Mouse (Mus musculus) splenic B cell, adult 2 months (primary cell): Measurements from ENCODE around the gene Card10.

Source experiments
- DNase-seq: peaks from one replicate; pipeline ENCODE4 v3.0.0-alpha.2; 2011; ENCODE audit warnings: low read depth, low spot score
- H3K27me3 ChIP-seq: 2 replicates; pipeline ENCODE4 v1.6.1; 2012; ENCODE audit warnings: mild to moderate bottlenecking, low read length, moderate library complexity, mixed read lengths; ENCODE audit not compliant: control insufficient read depth, poor library complexity, insufficient read depth, severe bottlenecking
- H3K36me3 ChIP-seq: 2 replicates; pipeline ENCODE4 v1.6.1; 2012; ENCODE audit warnings: mild to moderate bottlenecking, low read length, moderate library complexity, mixed read lengths; ENCODE audit not compliant: control insufficient read depth, poor library complexity, insufficient read depth, severe bottlenecking

Gene Card10

GRCm38 (mm10) chr15:78826213-78827204 is 23.7 kb upstream of the Card10 start:
- peak; percentile 72 for DNase-seq
- Histone ChIP-seq H3K36me3 (no peaks in the 10 kb centered on the region), H3K27me3 (no peaks in the 10 kb centered on the region)

GRCm38 (mm10) chr15:78816074-78816391 is 13.2 kb upstream of the Card10 start:
- no peak for DNase-seq
- no peaks in the 10 kb centered on the region for H3K27me3 ChIP-seq
- no peaks in the 10 kb centered on the region for H3K36me3 ChIP-seq

- peak; percentile 29 for DNase-seq
- no peaks in the 10 kb centered on the region for H3K27me3 ChIP-seq
- no peaks in the 10 kb centered on the region for H3K36me3 ChIP-seq
Measured at GRCm38 (mm10) chr15:78815314-78816073, 12.7 kb upstream of the Card10 start.

GRCm38 (mm10) chr15:78813603-78814002 is 10.8 kb upstream of the Card10 start:
- DNase-seq, result no peak
- H3K27me3 ChIP-seq, result no peaks in the 10 kb centered on the region
- no peaks in the 10 kb centered on the region for H3K36me3 ChIP-seq

- no peak for DNase-seq
- H3K27me3 ChIP-seq, result no peaks in the 10 kb centered on the region
- H3K36me3 ChIP-seq, result no peaks in the 10 kb centered on the region
Measured at GRCm38 (mm10) chr15:78810146-78810545, 7.3 kb upstream of the Card10 start.

- H3K27me3 ChIP-seq, result no peaks in the 10 kb centered on the region
- no peaks in the 10 kb centered on the region for H3K36me3 ChIP-seq
- no peak for DNase-seq
Measured at GRCm38 (mm10) chr15:78809739-78810138, 6.9 kb upstream of the Card10 start.

GRCm38 (mm10) chr15:78808980-78809379 is 6.1 kb upstream of the Card10 start:
- H3K27me3 ChIP-seq, result no peaks in the 10 kb centered on the region
- no peak for DNase-seq
- no peaks in the 10 kb centered on the region for H3K36me3 ChIP-seq

- Histone ChIP-seq H3K36me3 (no peaks in the 10 kb centered on the region), H3K27me3 (no peaks in the 10 kb centered on the region)
- no peak for DNase-seq
Measured at GRCm38 (mm10) chr15:78807141-78807540, 4.3 kb upstream of the Card10 start.

- H3K27me3 ChIP-seq, result no peaks in the 10 kb centered on the region
- DNase-seq, result no peak
- H3K36me3 ChIP-seq, result no peaks in the 10 kb centered on the region
Measured at GRCm38 (mm10) chr15:78806614-78807013, 3.8 kb upstream of the Card10 start.

GRCm38 (mm10) chr15:78805351-78805750 is 2.5 kb upstream of the Card10 start:
- Histone ChIP-seq H3K27me3 (no peaks in the 10 kb centered on the region), H3K36me3 (no peaks in the 10 kb centered on the region)
- no peak for DNase-seq

- Histone ChIP-seq H3K36me3 (no peaks in the 10 kb centered on the region), H3K27me3 (no peaks in the 10 kb centered on the region)
- DNase-seq, result no peak
Measured at GRCm38 (mm10) chr15:78804326-78804725, 1.5 kb upstream of the Card10 start.

- H3K36me3 ChIP-seq, result no peaks in the 10 kb centered on the region
- H3K27me3 ChIP-seq, result no peaks in the 10 kb centered on the region
- no peak for DNase-seq
Measured at GRCm38 (mm10) chr15:78803499-78803900, 658 bp upstream of the Card10 start.

- DNase-seq, result peak; percentile 30
- Histone ChIP-seq H3K36me3 (no peaks in the 10 kb centered on the region), H3K27me3 (no peaks in the 10 kb centered on the region)
Measured at GRCm38 (mm10) chr15:78801971-78802741, 686 bp downstream of the Card10 start.

- Histone ChIP-seq H3K27me3 (no peaks in the 10 kb centered on the region), H3K36me3 (no peaks in the 10 kb centered on the region)
- DNase-seq, result no peak
Measured at GRCm38 (mm10) chr15:78801571-78801970, 1.3 kb downstream of the Card10 start.
